Mouse (Mus musculus) hindbrain, postnatal 0 days (tissue): ENCODE measurements around the gene Cstf2t. TPM values are rescaled to one million over a fixed set of nuclear protein-coding genes. Genes with fewer than 3 reads are reported as not detected.

Source experiments
- ATAC-seq: fragments of 200-750 bp; cut with Nextera tagmentation; 2 replicates; pipeline ENCODE4 v1.8.0; 2017; ENCODE audit warnings: mild to moderate bottlenecking, moderate TSS enrichment, moderate library complexity
- DNase-seq: peaks from one replicate; pipeline ENCODE4 v3.0.0-alpha.2; 2015; ENCODE audit warnings: low spot score
- H3K27ac ChIP-seq: fragments of 300-500 bp; sonication (generic); 2 replicates; pipeline ENCODE4 v1.5.1; 2014; ENCODE audit warnings: mild to moderate bottlenecking
- H3K27me3 ChIP-seq: fragments of 300-500 bp; sonication (generic); 2 replicates; pipeline ENCODE4 v1.6.1; 2014; ENCODE audit warnings: low read length, mixed read lengths; ENCODE audit not compliant: insufficient read depth
- H3K36me3 ChIP-seq: fragments of 300-500 bp; sonication (generic); 2 replicates; pipeline ENCODE4 v1.6.1; 2014; ENCODE audit warnings: low read length, mixed read lengths; ENCODE audit not compliant: insufficient read depth
- H3K4me1 ChIP-seq: fragments of 300-500 bp; sonication (generic); 2 replicates; pipeline ENCODE4 v1.6.1; 2014; ENCODE audit warnings: antibody characterized with exemption, low read length, mixed read lengths; ENCODE audit not compliant: insufficient read depth
- H3K4me2 ChIP-seq: fragments of 300-500 bp; sonication (generic); 2 replicates; pipeline ENCODE4 v1.6.1; 2014; ENCODE audit warnings: low read depth, mild to moderate bottlenecking, low read length, moderate library complexity, mixed read lengths
- H3K4me3 ChIP-seq: fragments of 300-500 bp; sonication (generic); 2 replicates; pipeline ENCODE4 v1.5.1; 2014; ENCODE audit warnings: low read length
- H3K9ac ChIP-seq: fragments of 300-500 bp; sonication (generic); replicated peaks from 2 replicates; pipeline ENCODE4 v1.6.1; 2014; ENCODE audit warnings: mild to moderate bottlenecking, low read length, moderate library complexity, mixed read lengths
- H3K9me3 ChIP-seq: fragments of 300-500 bp; sonication (generic); 2 replicates; pipeline ENCODE4 v1.6.1; 2016; ENCODE audit warnings: low read length, mixed read lengths
- CTCF ChIP-seq: IDR thresholded peaks from 2 replicates; pipeline ENCODE4 v1.5.1; 2016; ENCODE audit warnings: antibody characterized with exemption, control low read depth, low read depth
- WGBS: fragments of 180-500 bp; shearing (Covaris S2); extraction: QIAGEN DNeasy Blood & Tissue Kit; methylation state at CpG from one replicate; pipeline ENCODE4 v1.1.7; 2014; 5-methylcytosine and 5-hydroxymethylcytosine counted together
- polyA plus RNA-seq: library from polyadenylated mRNA; unstranded; fragments of >200 nt; fragmentation: Nextera tagmentation; extraction: Ambion mirVana; gene quantifications from 2 replicates; pipeline ENCODE4 v1.2.1, GENCODE M21; 2015
- total RNA-seq: library from RNA; depleted of rRNA; stranded (reverse); fragments of >200 nt; gene quantifications from 2 replicates; pipeline ENCODE4 v1.2.3, GENCODE M21; 2014

Gene Cstf2t
- total and polyA plus RNA-seq, 2 experiments from 2014 or later: 52.1 to 58.1 TPM

DNA sequence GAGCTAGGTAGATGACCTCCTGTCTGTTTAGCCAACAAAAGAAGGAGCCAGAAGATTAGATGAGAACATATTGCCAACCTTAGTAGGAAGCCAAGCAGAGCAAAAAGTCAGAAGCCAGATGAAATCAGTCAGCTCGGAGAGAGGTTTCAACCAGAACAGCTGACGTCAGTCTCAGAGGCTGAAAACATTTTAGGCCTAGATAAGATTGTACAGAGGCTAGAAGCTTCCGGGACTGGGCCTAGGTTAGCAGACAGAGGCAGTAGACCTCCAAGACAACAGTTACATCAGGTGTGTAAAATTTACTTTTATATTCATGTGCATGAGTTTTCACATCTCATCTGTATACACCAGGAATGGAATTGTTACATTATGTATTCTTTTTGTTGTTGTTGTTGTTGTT is 16.7 kb downstream of the Cstf2t start:
- WGBS: 82% methylated on average over 3 of the region's 3 CpGs
- H3K27ac ChIP-seq: no peak overlapping the region
- no peak overlapping the region for H3K9ac ChIP-seq
- no peak overlapping the region for H3K4me3 ChIP-seq
- DNase-seq: no peak
- H3K4me1 ChIP-seq: no peaks in the 10 kb centered on the region
- no peaks in the 10 kb centered on the region for H3K27me3 ChIP-seq
- no peak for TF ChIP-seq CTCF
- H3K4me2 ChIP-seq: no peak overlapping the region
- H3K36me3 ChIP-seq: no peaks in the 10 kb centered on the region
- ATAC-seq: no peak
- H3K9me3 ChIP-seq: no peaks in the 10 kb centered on the region

DNA sequence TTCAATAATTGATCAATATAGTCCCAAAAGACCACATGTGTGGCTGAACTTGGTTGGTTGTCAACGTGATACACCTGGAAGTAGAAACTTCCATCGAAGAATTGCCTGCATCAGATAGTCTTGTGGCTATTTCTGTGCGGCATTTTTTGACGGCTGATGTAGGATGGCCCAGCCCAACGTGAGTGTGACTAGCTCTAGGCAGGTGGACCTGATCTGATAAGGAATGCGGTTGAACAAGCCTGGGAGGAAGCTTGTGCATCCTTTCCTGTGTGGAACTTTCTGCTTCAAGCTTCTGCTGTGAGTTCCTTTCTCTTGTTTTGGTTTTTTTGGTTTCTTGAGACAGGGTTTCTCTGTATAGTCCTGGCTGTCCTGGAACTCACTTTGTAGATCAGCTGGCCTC is 22.1 kb downstream of the Cstf2t start:
- Histone ChIP-seq H3K36me3 (no peaks in the 10 kb centered on the region), H3K4me2 (no peak overlapping the region), H3K4me1 (no peaks in the 10 kb centered on the region), H3K9ac (no peak overlapping the region), H3K27me3 (no peaks in the 10 kb centered on the region), H3K4me3 (no peak overlapping the region), H3K9me3 (no peaks in the 10 kb centered on the region), H3K27ac (no peak overlapping the region)
- ATAC-seq (no peak), DNase-seq (no peak)
- TF ChIP-seq CTCF: no peak
- WGBS: 88% methylated on average over 6 of the region's 6 CpGs

- H3K4me3 ChIP-seq: no peak overlapping the region
- no peak overlapping the region for H3K27ac ChIP-seq
- no peak overlapping the region for H3K9ac ChIP-seq
- no peaks in the 10 kb centered on the region for H3K9me3 ChIP-seq
- H3K27me3 ChIP-seq: no peaks in the 10 kb centered on the region
- no peaks in the 10 kb centered on the region for H3K36me3 ChIP-seq
- ATAC-seq: no peak
- 42% methylated on average over 3 of the region's 3 CpGs for WGBS
- no peak overlapping the region for H3K4me2 ChIP-seq
- DNase-seq: no peak
- TF ChIP-seq CTCF: no peak
- H3K4me1 ChIP-seq: no peaks in the 10 kb centered on the region
Observed at GRCm38 (mm10) chr19:31106036-31106435, 23.4 kb downstream of the Cstf2t start.

DNA sequence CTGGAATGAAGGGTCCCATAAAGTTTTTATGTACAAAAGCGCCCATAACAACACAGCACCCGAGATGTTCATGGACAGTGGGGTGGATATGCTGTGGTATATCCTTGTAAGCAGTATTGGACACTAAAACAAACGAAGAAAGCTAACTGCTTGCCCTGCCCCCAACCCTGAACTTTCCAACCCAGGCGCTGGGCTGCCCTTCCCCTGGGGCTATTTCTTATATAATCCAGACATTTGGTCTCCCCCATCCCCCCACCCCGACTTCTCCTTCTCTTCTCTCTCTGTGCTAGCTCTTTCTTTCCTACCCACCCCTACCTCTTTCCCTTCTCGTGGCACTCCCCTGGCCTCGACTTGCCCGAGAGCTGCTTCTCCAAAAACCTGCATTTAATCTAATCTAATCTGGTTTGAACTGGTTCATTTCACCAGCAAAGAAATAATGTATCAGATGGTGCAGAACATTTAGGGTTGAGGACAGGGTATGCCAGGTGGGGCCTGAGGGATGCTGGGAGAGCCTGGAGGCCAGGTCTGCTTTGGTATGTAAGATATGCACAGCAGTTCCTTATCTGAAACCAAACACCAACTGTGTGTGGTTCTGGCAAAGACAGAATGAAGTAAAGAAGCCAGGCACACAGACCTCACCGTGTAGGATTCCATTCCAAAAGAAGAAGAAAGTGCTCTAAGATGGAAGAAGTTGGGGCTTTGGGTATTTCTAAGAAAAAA is 24.4 kb downstream of the Cstf2t start:
- H3K4me2 ChIP-seq: no peak overlapping the region
- H3K36me3 ChIP-seq: no peaks in the 10 kb centered on the region
- WGBS: 49% methylated on average over 9 of the region's 9 CpGs
- H3K4me3 ChIP-seq: no peak overlapping the region
- no peaks in the 10 kb centered on the region for H3K9me3 ChIP-seq
- ATAC-seq (no peak), DNase-seq (no peak)
- H3K9ac ChIP-seq: no peak overlapping the region
- H3K27me3 ChIP-seq: no peaks in the 10 kb centered on the region
- H3K4me1 ChIP-seq: no peaks in the 10 kb centered on the region
- H3K27ac ChIP-seq: no peak overlapping the region
- TF ChIP-seq CTCF: no peak

- WGBS: 18% methylated on average over 4 of the region's 4 CpGs
- TF ChIP-seq CTCF: no peak
- no peaks in the 10 kb centered on the region for H3K36me3 ChIP-seq
- no peaks in the 10 kb centered on the region for H3K27me3 ChIP-seq
- H3K4me1 ChIP-seq: no peaks in the 10 kb centered on the region
- H3K9ac ChIP-seq: no peak overlapping the region
- H3K4me3 ChIP-seq: no peak overlapping the region
- no peak overlapping the region for H3K27ac ChIP-seq
- no peaks in the 10 kb centered on the region for H3K9me3 ChIP-seq
- ATAC-seq (0 out of 2 replicates have a peak, but pooled peaks have one; percentile 32), DNase-seq (peak; percentile 64)
- no peak overlapping the region for H3K4me2 ChIP-seq
Observed at GRCm38 (mm10) chr19:31114690-31115089, 32.1 kb downstream of the Cstf2t start.

DNA sequence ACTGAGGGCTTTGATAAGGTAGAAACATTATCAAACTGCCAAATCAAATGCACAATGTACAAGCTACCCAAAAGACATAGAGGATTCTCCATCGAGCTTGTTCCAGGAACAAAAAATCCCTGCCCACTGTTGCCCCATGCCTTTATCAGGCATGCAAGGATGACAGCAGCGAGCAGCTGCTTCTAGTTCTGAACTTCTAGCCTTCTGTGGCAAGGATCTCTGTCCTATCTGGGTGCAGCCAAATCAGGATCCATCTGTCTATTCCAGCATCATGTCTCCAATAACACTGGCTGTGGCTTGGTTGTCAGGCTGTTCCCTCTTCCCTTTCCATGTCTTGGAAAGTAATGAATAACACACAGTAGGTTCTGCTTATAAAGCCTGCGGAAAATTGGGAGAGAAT is 42.0 kb downstream of the Cstf2t start:
- DNase-seq (no peak), ATAC-seq (no peak)
- no peak overlapping the region for H3K4me2 ChIP-seq
- no peak overlapping the region for H3K27ac ChIP-seq
- no peaks in the 10 kb centered on the region for H3K4me1 ChIP-seq
- WGBS: 62% methylated on average over 3 of the region's 3 CpGs
- no peaks in the 10 kb centered on the region for H3K27me3 ChIP-seq
- no peak overlapping the region for H3K4me3 ChIP-seq
- TF ChIP-seq CTCF: no peak
- no peak overlapping the region for H3K9ac ChIP-seq
- H3K9me3 ChIP-seq: no peaks in the 10 kb centered on the region
- no peaks in the 10 kb centered on the region for H3K36me3 ChIP-seq

GRCm38 (mm10) chr19:31132614-31133013 is 50.0 kb downstream of the Cstf2t start:
- no peak overlapping the region for H3K9ac ChIP-seq
- TF ChIP-seq CTCF: no peak
- no peak for DNase-seq
- no peaks in the 10 kb centered on the region for H3K9me3 ChIP-seq
- no peaks in the 10 kb centered on the region for H3K36me3 ChIP-seq
- H3K4me2 ChIP-seq: no peak overlapping the region
- H3K27me3 ChIP-seq: no peaks in the 10 kb centered on the region
- ATAC-seq: no peak
- WGBS: 81% methylated on average over 8 of the region's 8 CpGs
- H3K4me1 ChIP-seq: no peaks in the 10 kb centered on the region
- H3K27ac ChIP-seq: no peak overlapping the region
- H3K4me3 ChIP-seq: no peak overlapping the region
